Mouse (Mus musculus): Measurements from ENCODE around the gene Enpp6. TPM values are rescaled to one million over a fixed set of nuclear protein-coding genes. Genes with fewer than 3 reads are reported as not detected.

The Enpp6 gene
- polyA plus RNA-seq, 1 experiment from 2014 or later = 1.9 TPM

DNA sequence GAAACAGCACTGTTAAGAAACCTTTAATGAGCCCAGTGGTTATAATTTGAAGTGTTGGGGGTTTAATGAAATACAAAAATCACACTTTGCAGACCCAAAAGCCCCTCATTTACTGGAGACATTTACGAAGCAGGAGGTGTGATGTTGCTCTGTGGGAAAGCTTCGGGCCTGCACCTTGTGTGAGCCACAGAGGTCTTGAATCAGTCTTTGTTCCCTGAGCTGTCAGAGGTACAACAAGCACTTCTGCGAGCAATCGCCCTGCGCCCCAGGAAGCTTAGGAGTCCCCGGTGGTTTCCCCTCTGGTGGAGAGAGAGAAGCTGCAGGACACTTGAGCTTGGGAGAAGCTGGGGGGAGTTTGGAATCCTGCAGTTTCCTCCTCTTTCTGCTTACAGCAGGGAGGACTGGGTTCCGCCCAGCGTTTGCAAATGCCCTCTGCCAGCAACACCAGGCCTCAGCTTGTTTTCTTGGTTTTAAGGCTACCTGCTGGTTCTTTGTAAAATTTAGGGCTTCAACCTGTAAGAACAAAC is 23.0 kb upstream of the Enpp6 start:
- H3K4me3 ChIP-seq = no peak overlapping the region
- H3K4me2 ChIP-seq = no peak overlapping the region
- H3K27me3 ChIP-seq (replicated peaks) = peaks cover 11% of the 10 kb centered on the region
- H3K9me3 ChIP-seq = no peaks in the 10 kb centered on the region
- H3K9ac ChIP-seq = no peak overlapping the region
- H3K36me3 ChIP-seq = no peaks in the 10 kb centered on the region
- no peaks in the 10 kb centered on the region for H3K4me1 ChIP-seq
- WGBS = 36% methylated on average over 8 of the region's 8 CpGs
- ATAC-seq (ENCODE audit: extremely low read depth, insufficient number of reproducible peaks, low FRiP score, low TSS enrichment) = no peak
- no peak overlapping the region for H3K27ac ChIP-seq (replicated peaks)

DNA sequence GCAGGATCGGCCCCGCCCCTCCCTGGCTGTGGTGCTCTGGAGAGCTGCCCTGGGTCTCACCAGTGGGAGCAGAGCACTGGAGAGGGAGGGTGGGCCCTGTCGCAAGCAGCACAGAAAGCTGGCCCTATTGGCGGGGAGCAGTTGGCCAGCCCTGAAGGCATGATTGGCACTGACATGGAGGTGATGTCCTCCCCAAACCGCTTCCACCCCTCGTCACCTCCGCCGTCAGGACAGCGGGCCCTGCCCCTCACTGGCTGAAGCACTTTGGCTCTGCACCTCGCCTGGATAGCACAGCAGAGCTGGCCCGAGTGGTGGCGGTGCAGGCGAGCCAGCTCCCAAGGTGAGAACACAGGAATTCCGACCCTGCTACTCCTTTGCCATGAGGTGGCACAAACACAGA is 20.9 kb upstream of the Enpp6 start:
- peak overlapping the region; percentile 29; the same call in 1 of the 2 replicates for H3K4me2 ChIP-seq
- H3K9ac ChIP-seq = no peak overlapping the region
- H3K27ac ChIP-seq (replicated peaks) = no peak overlapping the region
- WGBS = 46% methylated on average over 14 of the region's 14 CpGs
- no peak for ATAC-seq (ENCODE audit: extremely low read depth, insufficient number of reproducible peaks, low FRiP score, low TSS enrichment)
- no peaks in the 10 kb centered on the region for H3K4me1 ChIP-seq
- peaks cover 11% of the 10 kb centered on the region for H3K27me3 ChIP-seq (replicated peaks)
- H3K9me3 ChIP-seq = no peaks in the 10 kb centered on the region
- H3K4me3 ChIP-seq = no peak overlapping the region
- H3K36me3 ChIP-seq = no peaks in the 10 kb centered on the region

DNA sequence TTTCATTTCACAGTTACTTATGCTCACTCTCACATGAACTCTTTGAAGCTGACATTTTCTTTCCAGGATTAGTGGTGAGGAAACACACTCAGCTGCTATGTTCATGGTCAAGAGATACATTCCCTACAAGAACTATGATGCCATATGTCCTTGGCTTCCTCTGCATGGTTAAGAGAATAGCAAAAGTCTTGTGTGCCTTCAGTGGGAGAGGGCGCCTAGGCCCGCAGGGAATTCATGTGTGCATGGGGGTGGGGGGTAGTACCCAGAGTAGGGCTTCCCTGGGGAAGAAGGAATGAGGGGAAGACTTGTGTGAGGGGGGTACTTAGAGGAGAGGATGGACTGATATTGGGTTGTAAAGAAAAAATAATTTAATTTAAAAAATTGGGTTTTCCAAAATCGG is 18.0 kb upstream of the Enpp6 start:
- WGBS = 90% methylated on average over 3 of the region's 3 CpGs

DNA sequence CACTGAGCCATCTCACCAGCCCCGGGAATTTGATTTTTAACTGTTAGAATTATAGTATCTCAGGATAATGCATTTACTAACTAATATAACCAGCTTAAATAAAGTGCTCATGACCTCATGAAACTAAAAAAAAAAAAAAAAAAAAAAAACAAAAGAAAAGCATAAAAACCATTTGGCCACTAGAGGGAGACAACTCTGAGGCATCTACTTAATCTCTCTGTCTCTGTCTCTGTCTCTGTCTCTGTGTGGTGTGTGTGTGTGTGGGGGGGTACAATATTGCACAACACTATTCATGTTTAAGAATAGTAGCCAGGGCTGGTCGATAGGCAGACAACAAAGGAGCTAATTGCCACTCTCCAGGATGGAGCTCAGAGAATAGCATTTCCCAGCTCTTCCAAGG is 17.3 kb upstream of the Enpp6 start:
- Histone ChIP-seq H3K4me1 (no peaks in the 10 kb centered on the region), H3K27me3 (replicated peaks) (peaks cover 7% of the 10 kb centered on the region), H3K9me3 (peaks cover 7% of the 10 kb centered on the region), H3K36me3 (no peaks in the 10 kb centered on the region), H3K27ac (replicated peaks) (no peak overlapping the region), H3K4me2 (no peak overlapping the region), H3K4me3 (no peak overlapping the region), H3K9ac (no peak overlapping the region)
- 69% methylated on average over 2 of the region's 2 CpGs for WGBS
- no peak for ATAC-seq (ENCODE audit: extremely low read depth, insufficient number of reproducible peaks, low FRiP score, low TSS enrichment)

More for the DNA sequence above, 18.0 kb upstream of the Enpp6 start:
- Histone ChIP-seq H3K27me3 (replicated peaks) (peaks cover 11% of the 10 kb centered on the region), H3K9me3 (peaks cover under 1% of the 10 kb centered on the region; the same call in 1 of the 2 replicates), H3K27ac (replicated peaks) (no peak overlapping the region), H3K4me2 (no peak overlapping the region), H3K4me1 (no peaks in the 10 kb centered on the region), H3K36me3 (no peaks in the 10 kb centered on the region), H3K9ac (no peak overlapping the region), H3K4me3 (no peak overlapping the region)
- ATAC-seq (ENCODE audit: extremely low read depth, insufficient number of reproducible peaks, low FRiP score, low TSS enrichment) = no peak

DNA sequence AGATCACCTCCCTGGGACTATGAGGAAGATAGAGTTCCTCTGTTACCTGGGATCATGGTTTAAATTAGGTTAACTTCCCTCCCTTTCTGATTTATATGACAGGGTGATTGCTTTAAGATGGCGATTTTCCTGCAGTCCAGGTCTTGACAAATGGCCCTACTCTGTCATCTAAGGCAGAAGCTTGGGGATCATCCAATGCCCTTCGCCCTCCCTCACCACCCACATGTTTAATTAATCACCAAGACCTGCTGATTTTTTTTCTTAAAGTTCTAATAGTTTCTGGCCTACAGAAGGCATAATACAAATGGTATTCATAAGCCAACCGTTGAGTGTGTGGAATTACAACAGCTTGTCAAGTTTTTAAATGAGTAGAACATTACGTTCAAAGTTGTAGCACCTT is 9.3 kb upstream of the Enpp6 start:
- Histone ChIP-seq H3K4me1 (no peaks in the 10 kb centered on the region), H3K27ac (replicated peaks) (no peak overlapping the region), H3K9me3 (peaks cover 8% of the 10 kb centered on the region), H3K9ac (no peak overlapping the region), H3K36me3 (no peaks in the 10 kb centered on the region), H3K4me3 (no peak overlapping the region), H3K4me2 (no peak overlapping the region), H3K27me3 (replicated peaks) (no peaks in the 10 kb centered on the region)
- 77% methylated on average over 4 of the region's 4 CpGs for WGBS
- no peak for ATAC-seq (ENCODE audit: extremely low read depth, insufficient number of reproducible peaks, low FRiP score, low TSS enrichment)

DNA sequence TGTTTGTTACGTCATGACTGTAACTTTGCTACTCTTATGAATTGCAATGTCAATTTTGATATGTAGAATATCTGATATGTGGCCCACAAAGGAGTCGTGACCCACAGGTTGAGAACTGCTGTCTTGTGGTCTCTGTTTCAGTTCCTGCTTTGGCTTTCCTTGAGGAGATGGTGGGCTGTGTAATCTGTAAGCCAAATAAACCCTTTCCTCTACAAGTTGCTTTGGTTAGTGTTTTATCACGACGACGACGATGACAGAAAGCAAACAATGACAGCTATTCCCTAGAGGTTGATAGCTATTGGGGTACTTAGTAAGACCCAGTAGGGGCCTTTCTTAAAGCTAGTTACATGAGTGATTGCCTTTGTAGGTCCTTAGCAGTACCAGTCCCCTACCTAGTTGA is 4.5 kb upstream of the Enpp6 start:
- WGBS = 58% methylated on average over 6 of the region's 6 CpGs
- Histone ChIP-seq H3K9ac (no peak overlapping the region), H3K4me1 (peaks cover 10% of the 10 kb centered on the region), H3K9me3 (no peaks in the 10 kb centered on the region), H3K27me3 (replicated peaks) (no peaks in the 10 kb centered on the region), H3K4me2 (no peak overlapping the region), H3K27ac (replicated peaks) (peak overlapping the region; percentile 51), H3K4me3 (no peak overlapping the region), H3K36me3 (no peaks in the 10 kb centered on the region)
- ATAC-seq (ENCODE audit: extremely low read depth, insufficient number of reproducible peaks, low FRiP score, low TSS enrichment) = no peak

DNA sequence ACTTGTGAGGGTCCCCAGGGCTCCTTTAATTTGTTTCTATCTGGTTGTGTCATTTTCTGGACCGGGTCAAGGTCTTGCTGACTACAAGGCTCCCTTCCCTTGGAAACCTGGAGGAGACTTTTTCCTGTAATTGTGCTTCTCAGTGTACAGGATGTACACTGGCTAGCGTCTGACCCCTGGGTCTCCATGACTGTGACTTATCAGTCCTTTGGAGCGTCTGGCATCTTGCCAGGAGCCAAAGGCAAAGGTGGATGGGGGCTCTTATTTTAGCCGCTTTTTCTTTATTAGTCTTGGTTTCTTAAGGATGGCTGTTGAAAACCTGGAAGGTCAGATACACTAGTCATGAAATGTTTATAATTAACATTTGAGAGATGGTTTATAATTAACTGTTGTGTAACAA is 3.9 kb upstream of the Enpp6 start:
- Histone ChIP-seq H3K27me3 (replicated peaks) (no peaks in the 10 kb centered on the region), H3K4me1 (peaks cover 10% of the 10 kb centered on the region), H3K4me2 (no peak overlapping the region), H3K36me3 (no peaks in the 10 kb centered on the region), H3K9me3 (no peaks in the 10 kb centered on the region), H3K4me3 (no peak overlapping the region), H3K27ac (replicated peaks) (peak overlapping the region; percentile 53), H3K9ac (no peak overlapping the region)
- peak; percentile 77 for ATAC-seq (ENCODE audit: extremely low read depth, insufficient number of reproducible peaks, low FRiP score, low TSS enrichment)
- 36% methylated on average over 4 of the region's 4 CpGs for WGBS

DNA sequence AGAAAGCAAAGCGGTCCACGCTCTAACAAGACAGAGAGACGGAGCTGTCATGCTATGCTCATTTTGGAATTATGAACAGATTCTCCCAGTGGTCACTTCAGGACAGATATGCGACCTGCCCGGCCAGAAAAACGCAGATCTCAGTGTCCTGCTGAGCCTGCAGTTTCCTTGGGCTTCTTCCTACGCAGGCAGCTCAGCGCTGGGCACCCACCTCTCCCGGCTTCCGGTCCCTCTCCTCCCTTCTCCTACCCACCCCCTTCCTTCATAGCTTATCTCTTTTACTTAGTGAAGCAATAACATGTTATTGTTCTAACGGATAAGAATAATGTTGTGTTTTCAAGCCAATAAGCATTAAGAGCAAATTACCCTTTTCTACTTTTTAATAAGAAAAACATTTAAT is 2.0 kb upstream of the Enpp6 start:
- H3K27ac ChIP-seq (replicated peaks) = no peak overlapping the region; the same call in 1 of the 2 replicates
- H3K4me2 ChIP-seq = peak overlapping the region; percentile 7; the same call in 1 of the 2 replicates
- no peak for ATAC-seq (ENCODE audit: extremely low read depth, insufficient number of reproducible peaks, low FRiP score, low TSS enrichment)

DNA sequence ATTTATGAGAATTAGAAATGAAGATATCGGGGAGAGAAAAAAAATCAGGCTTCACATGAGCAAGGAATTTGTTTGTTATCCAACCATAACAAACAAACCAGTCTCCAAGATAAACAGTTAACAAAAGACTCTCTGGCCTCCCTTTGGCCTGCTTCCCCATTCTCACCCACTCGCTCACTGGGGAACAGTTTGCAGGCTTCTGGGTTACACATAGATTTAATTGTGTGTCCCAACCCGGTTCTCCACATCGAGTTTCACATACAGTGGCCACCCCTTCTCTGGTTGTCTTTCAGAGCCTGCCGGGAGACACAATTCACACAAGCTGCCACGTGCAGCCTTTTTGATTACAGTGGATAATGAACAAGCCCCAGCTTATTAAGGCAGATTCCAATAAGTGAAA is 1.7 kb downstream of the Enpp6 start:
- Histone ChIP-seq H3K4me3 (no peak overlapping the region), H3K4me1 (0 out of 2 replicates have a peak, but pooled peaks cover 1% of the 10 kb centered on the region), H3K4me2 (no peak overlapping the region), H3K36me3 (no peaks in the 10 kb centered on the region), H3K27ac (replicated peaks) (no peak overlapping the region), H3K9me3 (peaks cover 1% of the 10 kb centered on the region; the same call in 1 of the 2 replicates), H3K9ac (no peak overlapping the region), H3K27me3 (replicated peaks) (no peaks in the 10 kb centered on the region)
- ATAC-seq (ENCODE audit: extremely low read depth, insufficient number of reproducible peaks, low FRiP score, low TSS enrichment) = no peak
- WGBS = 71% methylated on average over 6 of the region's 6 CpGs

More for the DNA sequence above, 2.0 kb upstream of the Enpp6 start:
- Histone ChIP-seq H3K4me1 (peaks cover 10% of the 10 kb centered on the region), H3K9ac (no peak overlapping the region), H3K27me3 (replicated peaks) (no peaks in the 10 kb centered on the region), H3K36me3 (no peaks in the 10 kb centered on the region), H3K4me3 (no peak overlapping the region), H3K9me3 (no peaks in the 10 kb centered on the region)
- 63% methylated on average over 11 of the region's 11 CpGs for WGBS

DNA sequence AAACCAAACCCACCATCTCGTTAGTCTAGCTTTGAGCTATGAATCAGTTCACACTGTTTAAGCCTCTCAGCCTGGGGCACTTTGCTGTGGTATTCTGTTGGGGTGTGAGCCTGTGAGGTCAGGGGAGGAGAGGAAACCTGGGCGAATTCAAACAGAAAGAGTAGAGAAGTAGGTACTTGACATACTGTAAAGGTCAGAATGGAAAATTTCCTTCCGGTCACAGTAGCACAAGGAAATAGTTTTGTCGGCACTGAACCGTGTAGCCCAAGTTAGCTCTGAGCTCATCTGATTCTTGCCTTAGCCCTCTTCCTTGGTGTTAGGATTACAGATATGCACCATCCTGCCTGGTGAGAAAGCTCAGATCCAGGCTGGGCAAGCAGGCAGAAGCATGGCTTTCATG is 4.4 kb downstream of the Enpp6 start:
- 35% methylated on average over 5 of the region's 5 CpGs for WGBS

DNA sequence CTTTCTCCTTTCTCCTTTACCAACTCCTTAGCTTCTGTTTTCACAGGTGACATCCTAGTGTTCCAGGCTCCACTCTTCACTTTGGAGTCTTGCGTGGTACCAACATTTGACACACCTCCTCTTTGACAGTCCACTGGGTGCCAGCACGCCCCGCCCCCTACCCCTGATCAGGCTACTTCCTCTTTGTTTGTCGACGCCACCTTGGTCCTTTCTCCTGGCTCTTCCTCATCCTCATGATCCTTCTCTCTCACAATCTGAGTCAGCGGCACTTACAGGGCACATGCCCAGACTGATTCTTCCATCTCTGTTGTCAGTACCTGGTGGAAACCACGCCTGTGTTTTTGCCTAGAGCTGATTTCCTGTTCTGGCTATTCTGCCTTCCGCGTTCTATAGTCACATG is 5.9 kb downstream of the Enpp6 start:
- ATAC-seq (ENCODE audit: extremely low read depth, insufficient number of reproducible peaks, low FRiP score, low TSS enrichment) = no peak
- Histone ChIP-seq H3K4me2 (no peak overlapping the region), H3K4me1 (no peaks in the 10 kb centered on the region), H3K9ac (no peak overlapping the region), H3K27me3 (replicated peaks) (no peaks in the 10 kb centered on the region), H3K4me3 (no peak overlapping the region), H3K9me3 (peaks cover 4% of the 10 kb centered on the region; the same call in 1 of the 2 replicates), H3K36me3 (no peaks in the 10 kb centered on the region), H3K27ac (replicated peaks) (no peak overlapping the region)
- 87% methylated on average over 9 of the region's 9 CpGs for WGBS

More for the DNA sequence above, 4.4 kb downstream of the Enpp6 start:
- H3K27me3 ChIP-seq (replicated peaks) = no peaks in the 10 kb centered on the region
- H3K27ac ChIP-seq (replicated peaks) = no peak overlapping the region
- no peaks in the 10 kb centered on the region for H3K36me3 ChIP-seq
- ATAC-seq (ENCODE audit: extremely low read depth, insufficient number of reproducible peaks, low FRiP score, low TSS enrichment) = no peak
- no peak overlapping the region for H3K4me3 ChIP-seq
- H3K9ac ChIP-seq = no peak overlapping the region
- H3K4me2 ChIP-seq = no peak overlapping the region
- no peaks in the 10 kb centered on the region for H3K4me1 ChIP-seq
- peaks cover 4% of the 10 kb centered on the region; the same call in 1 of the 2 replicates for H3K9me3 ChIP-seq

DNA sequence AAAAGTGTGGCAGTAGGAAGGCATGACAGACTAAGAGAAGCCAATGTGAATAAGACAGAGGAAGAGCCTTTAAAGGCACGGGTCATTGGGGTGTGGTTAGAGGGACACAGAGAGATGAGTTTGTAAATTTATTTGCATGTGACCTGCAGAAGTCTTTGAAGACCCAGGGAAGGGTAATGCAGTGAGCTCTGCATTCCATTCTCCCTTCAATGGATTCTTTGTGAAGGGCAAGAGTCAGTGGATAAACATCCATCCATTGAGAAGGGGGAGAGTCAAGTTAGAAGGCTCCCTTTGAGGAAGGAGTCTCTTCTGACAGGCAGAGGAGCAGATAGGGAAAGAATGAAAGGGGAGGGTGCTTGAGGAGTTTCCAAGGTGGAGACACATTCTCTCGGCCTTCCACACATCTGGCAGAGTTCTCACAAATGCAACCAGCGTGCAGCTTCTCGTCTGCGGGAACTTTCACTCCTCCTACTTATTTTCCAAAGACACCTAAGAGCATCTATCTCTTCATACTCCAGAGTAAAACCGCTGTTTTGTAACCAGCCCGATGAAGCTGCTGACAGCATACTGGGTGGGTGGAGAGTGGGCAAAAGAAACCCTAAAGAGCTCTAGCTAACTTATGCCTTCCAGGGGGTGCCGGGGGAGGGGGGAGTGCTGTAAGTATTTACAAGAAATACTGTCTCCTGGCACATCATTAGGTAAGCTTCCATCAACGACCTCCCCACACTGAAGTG is 9.4 kb downstream of the Enpp6 start:
- no peaks in the 10 kb centered on the region for H3K4me1 ChIP-seq
- WGBS = 36% methylated on average over 9 of the region's 9 CpGs
- 0 out of 2 replicates have a peak, but pooled peaks cover 2% of the 10 kb centered on the region for H3K27me3 ChIP-seq (replicated peaks)
- no peak overlapping the region for H3K4me2 ChIP-seq
- ATAC-seq (ENCODE audit: extremely low read depth, insufficient number of reproducible peaks, low FRiP score, low TSS enrichment) = no peak
- no peaks in the 10 kb centered on the region for H3K36me3 ChIP-seq
- no peak overlapping the region for H3K9ac ChIP-seq
- H3K4me3 ChIP-seq = no peak overlapping the region
- peaks cover 4% of the 10 kb centered on the region; the same call in 1 of the 2 replicates for H3K9me3 ChIP-seq
- no peak overlapping the region for H3K27ac ChIP-seq (replicated peaks)

Data from heart, embryonic 13.5 days (tissue).